Mouse (Mus musculus) liver, adult 2 months (tissue): ENCODE results near the gene Vtcn1. TPM values are rescaled to one million over a fixed set of nuclear protein-coding genes. Genes with fewer than 3 reads are reported as not detected.
A peak's percentile ranks its signal among the peaks of the same experiment; 100 is the strongest.

ENCODE experiments used
- DNase-seq: peaks from one replicate; pipeline ENCODE4 v3.0.0-alpha.2; 2011; ENCODE audit warnings: low read depth, low spot score; ENCODE audit errors: extremely low read depth
- H3K27ac ChIP-seq: fragments of 200-500 bp; replicated peaks from 2 replicates; pipeline ENCODE4 v1.5.1; 2012; ENCODE audit warnings: low read depth, mild to moderate bottlenecking, control low read depth, inconsistent platforms, low read length; ENCODE audit not compliant: insufficient read depth
- H3K27me3 ChIP-seq: fragments of 200-500 bp; 2 replicates; pipeline ENCODE4 v1.6.1; 2012; ENCODE audit warnings: mild to moderate bottlenecking, moderate library complexity, low read length, inconsistent platforms; ENCODE audit not compliant: control insufficient read depth, insufficient read depth
- H3K36me3 ChIP-seq: fragments of 200-500 bp; 2 replicates; pipeline ENCODE4 v1.6.1; 2012; ENCODE audit warnings: low read length, inconsistent platforms; ENCODE audit not compliant: control insufficient read depth, insufficient read depth
- H3K4me1 ChIP-seq: fragments of 200-500 bp; 2 replicates; pipeline ENCODE4 v1.6.1; 2011; ENCODE audit warnings: low read length; ENCODE audit not compliant: control insufficient read depth, insufficient read depth
- H3K4me3 ChIP-seq: fragments of 200-500 bp; 2 replicates; pipeline ENCODE4 v1.5.1; 2011; ENCODE audit warnings: low read depth, mild to moderate bottlenecking, control low read depth, low read length, moderate library complexity; ENCODE audit not compliant: insufficient read depth
- H3K79me2 ChIP-seq: fragments of 200-500 bp; 2 replicates; pipeline ENCODE4 v1.6.1; 2012; ENCODE audit warnings: inconsistent platforms, mild to moderate bottlenecking, low read length, moderate library complexity; ENCODE audit not compliant: control insufficient read depth, insufficient read depth
- H3K9ac ChIP-seq: fragments of 200-500 bp; 2 replicates; pipeline ENCODE4 v1.6.1; 2012; ENCODE audit warnings: low read depth, mild to moderate bottlenecking, control low read depth, inconsistent platforms, low read length
- CTCF ChIP-seq: fragments of 200-500 bp; IDR thresholded peaks from 2 replicates; pipeline ENCODE4 v1.5.1; 2011; ENCODE audit warnings: low read depth, low read length, control low read depth
- POLR2A ChIP-seq: fragments of 200-500 bp; IDR thresholded peaks from 2 replicates; pipeline ENCODE4 v1.6.1; 2011; ENCODE audit warnings: low read length, control low read depth; ENCODE audit not compliant: insufficient read depth; ENCODE audit errors: extremely low read depth
- WGBS: fragments of 180-500 bp; shearing (Covaris S2); methylation state at CpG from one replicate; pipeline ENCODE4 v1.1.7; 2018; 5-methylcytosine and 5-hydroxymethylcytosine counted together
- polyA plus RNA-seq: library from polyadenylated mRNA; depleted of rRNA; stranded (reverse); fragments of >200 nt; gene quantifications from 2 replicates; pipeline ENCODE4 v1.2.3, GENCODE M21; 2012
- total RNA-seq: library from RNA; depleted of rRNA; stranded (reverse); fragments of >200 nt; gene quantifications from 2 replicates; pipeline ENCODE4 v1.2.3, GENCODE M21; 2014

The Vtcn1 gene
- total and polyA plus RNA-seq, 2 experiments, result 0.55 to 0.61 TPM

DNA sequence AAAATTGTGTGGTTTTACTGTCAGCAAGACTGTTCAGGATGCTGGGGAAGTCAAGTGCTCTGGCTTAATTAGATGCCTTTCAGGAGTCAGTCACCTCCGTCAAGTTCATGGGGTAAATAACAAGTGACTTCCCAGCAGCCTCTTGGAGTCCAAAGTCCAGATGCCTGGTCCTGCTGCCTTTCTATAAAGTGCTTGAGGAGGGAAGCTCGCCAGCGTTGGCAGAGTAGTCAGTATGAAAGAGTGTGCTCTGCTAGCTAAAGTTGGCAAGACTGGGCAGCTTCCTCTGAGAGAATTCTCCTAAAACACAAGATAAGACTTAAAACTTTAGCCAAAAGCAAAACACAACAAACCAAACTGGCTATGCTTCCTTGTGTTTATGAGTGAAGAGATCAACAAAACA, 18.5 kb downstream of the Vtcn1 start:
- no peak overlapping the region for H3K4me3 ChIP-seq
- DNase-seq, result peak; percentile 22
- no peaks in the 10 kb centered on the region for H3K79me2 ChIP-seq
- TF ChIP-seq CTCF (no peak), POLR2A (no peak)
- no peaks in the 10 kb centered on the region for H3K27me3 ChIP-seq
- 66% methylated on average over 3 of the region's 3 CpGs for WGBS
- no peaks in the 10 kb centered on the region for H3K4me1 ChIP-seq
- no peaks in the 10 kb centered on the region for H3K36me3 ChIP-seq
- no peak overlapping the region for H3K9ac ChIP-seq
- no peak overlapping the region for H3K27ac ChIP-seq

GRCm38 (mm10) chr3:100844366-100844765, 19.1 kb downstream of the Vtcn1 start:
- no peak overlapping the region for H3K9ac ChIP-seq
- no peak overlapping the region for H3K27ac ChIP-seq
- H3K36me3 ChIP-seq, result no peaks in the 10 kb centered on the region
- H3K4me3 ChIP-seq, result no peak overlapping the region
- no peaks in the 10 kb centered on the region for H3K4me1 ChIP-seq
- TF ChIP-seq POLR2A (no peak), CTCF (no peak)
- DNase-seq, result no peak
- H3K79me2 ChIP-seq, result no peaks in the 10 kb centered on the region
- WGBS, result 86% methylated on average over 5 of the region's 5 CpGs
- H3K27me3 ChIP-seq, result no peaks in the 10 kb centered on the region

DNA sequence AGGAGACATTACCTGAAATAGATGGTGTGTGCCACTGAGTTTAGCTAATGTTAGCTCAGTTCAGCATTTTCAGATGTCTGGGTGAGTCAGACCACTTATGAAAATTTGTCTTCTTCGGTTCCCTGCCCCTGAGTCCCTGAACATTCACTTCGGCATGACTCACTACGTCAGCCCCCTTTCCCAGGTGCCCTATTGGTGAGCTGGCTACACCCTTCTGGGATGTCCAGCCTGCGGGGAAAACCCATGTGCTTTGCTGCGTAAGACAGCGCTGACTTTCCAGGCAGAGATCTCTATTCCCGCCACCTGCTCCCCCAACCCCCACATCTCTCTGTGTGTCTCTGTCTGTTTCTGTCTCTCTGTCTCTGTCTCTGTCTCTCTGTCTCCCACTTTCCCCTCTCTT, 23.1 kb downstream of the Vtcn1 start:
- Histone ChIP-seq H3K27ac (no peak overlapping the region), H3K79me2 (no peaks in the 10 kb centered on the region), H3K4me1 (no peaks in the 10 kb centered on the region), H3K9ac (no peak overlapping the region), H3K36me3 (no peaks in the 10 kb centered on the region), H3K4me3 (no peak overlapping the region), H3K27me3 (no peaks in the 10 kb centered on the region)
- WGBS, result 91% methylated on average over 7 of the region's 7 CpGs
- TF ChIP-seq POLR2A, result no peak
- TF ChIP-seq CTCF, result no peak
- DNase-seq, result no peak

- TF ChIP-seq CTCF (no peak), POLR2A (no peak)
- H3K4me1 ChIP-seq, result no peaks in the 10 kb centered on the region
- no peaks in the 10 kb centered on the region for H3K27me3 ChIP-seq
- no peaks in the 10 kb centered on the region for H3K36me3 ChIP-seq
- no peak for DNase-seq
- H3K79me2 ChIP-seq, result no peaks in the 10 kb centered on the region
- WGBS, result 75% methylated on average over 6 of the region's 6 CpGs
- H3K9ac ChIP-seq, result no peak overlapping the region
- no peak overlapping the region for H3K4me3 ChIP-seq
- H3K27ac ChIP-seq, result no peak overlapping the region
Observed at GRCm38 (mm10) chr3:100850468-100850867, 25.2 kb downstream of the Vtcn1 start.

DNA sequence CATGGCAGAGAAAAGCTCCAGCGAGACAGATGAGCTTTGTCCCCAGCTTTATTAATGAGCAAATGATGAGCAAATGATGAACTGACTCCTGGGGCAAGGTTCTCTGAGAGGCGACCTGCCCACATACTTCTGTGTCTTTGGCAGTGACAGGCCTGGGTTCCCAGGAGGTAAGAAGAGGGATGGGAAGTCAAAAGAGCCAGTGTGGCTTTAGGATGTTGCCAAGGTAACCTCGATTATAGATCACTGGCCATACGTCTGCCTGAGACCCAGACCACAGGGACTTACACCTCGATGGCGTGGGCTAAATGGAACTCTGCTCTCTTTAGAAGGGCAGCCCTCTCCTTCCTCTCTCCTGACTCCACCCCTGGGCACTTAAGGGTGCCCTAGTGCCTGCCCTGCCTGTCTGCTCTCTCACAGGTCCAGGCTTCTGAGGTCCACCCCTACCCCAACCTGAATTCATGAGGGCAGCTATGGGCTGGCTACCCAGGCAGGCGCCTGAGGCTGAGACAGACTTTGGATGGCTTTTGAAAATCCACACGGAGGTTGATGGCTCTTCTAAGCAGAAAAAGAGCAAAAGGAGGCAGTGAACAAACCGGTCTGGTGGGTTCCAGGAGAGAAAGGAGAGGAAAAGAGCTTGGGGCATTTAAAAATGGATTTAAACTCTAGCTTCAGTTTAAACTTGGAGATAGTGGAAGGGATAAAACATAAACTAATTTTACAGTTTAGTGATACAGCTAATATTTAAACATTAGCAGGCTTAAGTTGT, 31.0 kb downstream of the Vtcn1 start:
- no peak overlapping the region for H3K4me3 ChIP-seq
- H3K36me3 ChIP-seq, result no peaks in the 10 kb centered on the region
- no peak for TF ChIP-seq POLR2A
- TF ChIP-seq CTCF, result no peak
- no peak for DNase-seq
- no peak overlapping the region for H3K9ac ChIP-seq
- no peak overlapping the region for H3K27ac ChIP-seq
- H3K27me3 ChIP-seq, result no peaks in the 10 kb centered on the region
- WGBS, result 73% methylated on average over 9 of the region's 9 CpGs
- no peaks in the 10 kb centered on the region for H3K4me1 ChIP-seq
- no peaks in the 10 kb centered on the region for H3K79me2 ChIP-seq

DNA sequence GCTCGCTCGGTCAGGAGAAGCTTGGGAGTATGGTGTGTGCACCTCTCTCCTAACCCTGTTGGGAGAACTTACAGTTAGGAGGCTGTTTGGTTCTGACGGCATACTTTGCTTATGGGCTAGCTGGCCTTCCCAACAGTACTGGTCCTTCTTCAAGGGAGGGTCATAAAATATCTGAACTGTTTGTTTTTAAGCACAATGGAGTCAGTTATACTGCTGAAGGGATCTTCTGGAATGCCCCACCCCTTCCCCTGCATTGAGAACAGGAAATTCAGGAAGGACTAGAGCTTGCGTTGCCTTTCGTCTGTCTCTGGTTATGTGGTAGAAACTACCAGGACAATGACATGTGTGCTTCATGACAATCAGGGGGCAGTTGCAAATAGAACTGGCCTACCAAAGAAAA, 31.9 kb downstream of the Vtcn1 start:
- no peak overlapping the region for H3K9ac ChIP-seq
- H3K4me3 ChIP-seq, result no peak overlapping the region
- no peaks in the 10 kb centered on the region for H3K36me3 ChIP-seq
- WGBS, result 86% methylated on average over 5 of the region's 5 CpGs
- TF ChIP-seq POLR2A, result no peak
- no peak for TF ChIP-seq CTCF
- no peak overlapping the region for H3K27ac ChIP-seq
- H3K4me1 ChIP-seq, result no peaks in the 10 kb centered on the region
- DNase-seq, result no peak
- H3K79me2 ChIP-seq, result no peaks in the 10 kb centered on the region
- H3K27me3 ChIP-seq, result no peaks in the 10 kb centered on the region
